Mouse (Mus musculus): Measurements from ENCODE around the gene Vti1a.

DNA sequence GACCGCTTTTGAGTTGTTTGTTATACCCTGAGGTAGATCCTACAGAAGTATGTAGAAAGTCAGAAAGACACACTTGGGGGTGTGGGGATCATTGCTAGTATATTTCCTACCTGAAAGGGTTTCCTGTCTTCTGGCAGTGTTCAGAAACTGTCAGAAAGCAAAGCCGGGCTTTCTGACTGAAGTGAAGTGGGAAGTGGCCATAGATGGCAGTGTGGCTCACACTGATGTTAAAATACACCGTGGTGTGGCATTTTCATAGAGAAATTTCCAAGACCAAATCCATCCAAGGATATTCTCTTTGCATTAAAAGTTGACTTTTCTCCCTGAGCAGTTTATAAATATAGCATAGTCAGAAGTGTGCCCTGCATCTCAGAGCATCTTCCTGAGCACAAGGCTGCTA, 25.3 kb downstream of the Vti1a start:
- TF ChIP-seq GATA1 (IDR thresholded peaks at IDR 0.05; ENCODE audit: borderline replicate concordance, low read length) (no peak), FLI1 (IDR thresholded peaks at IDR 0.05; ENCODE audit: low read length) (no peak)
